Mouse (Mus musculus) intestine, embryonic 15.5 days (tissue): Measurements from ENCODE around the gene Lin54. TPM values are rescaled to one million over a fixed set of nuclear protein-coding genes. Genes with fewer than 3 reads are reported as not detected.
"Not testable (repeated sequence)": the region's sequence is repeated elsewhere in the genome, so short reads cannot be mapped to it uniquely, and the experiment has no call there.

ENCODE experiments used
- ATAC-seq: fragments of 200-750 bp; cut with Nextera tagmentation; 2 replicates; pipeline ENCODE4 v1.8.0; 2017; ENCODE audit warnings: moderate TSS enrichment, moderate library complexity
- H3K27ac ChIP-seq: fragments of 300-500 bp; sonication (generic); 2 replicates; pipeline ENCODE4 v1.5.1; 2015; ENCODE audit warnings: mild to moderate bottlenecking, inconsistent platforms
- H3K27me3 ChIP-seq: fragments of 300-500 bp; sonication (generic); replicated peaks from 2 replicates; pipeline ENCODE4 v1.6.1; 2015; ENCODE audit warnings: inconsistent platforms
- H3K36me3 ChIP-seq: fragments of 300-500 bp; sonication (generic); 2 replicates; pipeline ENCODE4 v1.6.1; 2015; ENCODE audit warnings: inconsistent platforms
- H3K4me1 ChIP-seq: fragments of 300-500 bp; sonication (generic); replicated peaks from 2 replicates; pipeline ENCODE4 v1.6.1; 2015; ENCODE audit warnings: inconsistent platforms
- H3K4me2 ChIP-seq: fragments of 300-500 bp; sonication (generic); replicated peaks from 2 replicates; pipeline ENCODE4 v1.6.1; 2015; ENCODE audit warnings: mild to moderate bottlenecking, inconsistent platforms
- H3K4me3 ChIP-seq: fragments of 300-500 bp; sonication (generic); replicated peaks from 2 replicates; pipeline ENCODE4 v1.5.1; 2015; ENCODE audit warnings: inconsistent platforms
- H3K9ac ChIP-seq: fragments of 300-500 bp; sonication (generic); 2 replicates; pipeline ENCODE4 v1.6.1; 2015; ENCODE audit warnings: inconsistent platforms
- H3K9me3 ChIP-seq: fragments of 300-500 bp; sonication (generic); 2 replicates; pipeline ENCODE4 v1.6.1; 2016; ENCODE audit warnings: inconsistent platforms
- WGBS: fragments of 180-500 bp; shearing (Covaris S2); methylation state at CpG from one replicate; pipeline ENCODE4 v1.1.7; 2015; 5-methylcytosine and 5-hydroxymethylcytosine counted together
- polyA plus RNA-seq: library from polyadenylated mRNA; unstranded; fragments of >200 nt; fragmentation: Nextera tagmentation; extraction: Ambion mirVana; gene quantifications from 2 replicates; pipeline ENCODE4 v1.2.1, GENCODE M21; 2015

The Lin54 gene
- polyA plus RNA-seq, 1 experiment from 2014 or later, result 13.1 TPM

DNA sequence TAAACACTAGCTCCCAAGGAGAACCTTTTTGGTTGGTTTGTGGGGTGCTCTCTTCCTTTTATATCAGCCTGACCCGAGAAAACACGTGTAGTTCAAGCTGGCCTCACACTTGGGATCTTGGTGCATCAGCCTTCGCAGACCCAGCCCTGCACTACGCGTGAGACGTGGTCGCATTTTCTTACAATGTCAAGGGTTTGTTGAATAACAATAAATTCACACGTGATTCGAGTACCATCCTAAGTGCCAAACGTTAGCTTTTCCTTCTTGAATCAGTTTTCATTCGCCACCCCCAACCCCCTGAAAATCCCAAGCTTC, 70.4 kb downstream of the Lin54 start:
- WGBS, result 3% methylated on average over 11 of the region's 11 CpGs

DNA sequence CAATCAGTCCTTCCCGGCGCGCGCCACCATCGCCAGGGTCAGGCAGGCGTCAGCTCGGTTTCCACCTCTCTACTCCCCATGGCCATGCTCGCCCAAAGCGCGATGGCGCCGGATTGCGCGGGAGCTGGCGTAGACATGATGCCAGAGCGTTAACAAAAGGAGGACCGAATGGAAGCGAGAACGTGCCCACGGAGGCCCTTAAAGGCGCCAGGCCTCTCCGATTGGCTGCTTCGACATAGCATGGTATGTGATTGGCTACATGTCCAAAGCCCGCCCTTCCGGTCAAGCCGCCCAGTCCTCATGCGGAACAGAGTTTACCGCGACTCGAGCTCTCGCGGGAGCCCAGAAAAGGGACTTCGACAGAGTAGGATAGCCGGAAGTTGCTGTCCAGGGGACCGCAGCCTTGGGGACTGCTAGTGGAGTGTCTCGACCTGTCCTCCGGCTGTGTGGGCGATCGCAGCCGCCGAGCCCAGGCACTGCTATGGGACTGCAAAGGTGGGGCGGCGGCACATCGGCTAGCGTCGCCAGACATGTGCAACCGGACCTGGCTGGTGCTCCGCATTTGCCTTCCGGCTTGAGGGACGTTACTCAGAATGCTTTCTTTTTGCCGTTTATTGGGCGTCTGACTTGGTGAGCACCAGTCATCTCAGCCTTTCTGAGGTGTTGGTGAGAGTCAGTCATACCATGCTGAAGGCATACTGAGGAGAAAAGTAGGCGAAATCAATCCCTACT, 70.9 kb downstream of the Lin54 start:
- Histone ChIP-seq H3K4me3 (peak overlapping the region; percentile 84), H3K4me2 (peak overlapping the region; percentile 70), H3K4me1 (peaks cover 28% of the 10 kb centered on the region), H3K9me3 (no peaks in the 10 kb centered on the region), H3K27me3 (no peaks in the 10 kb centered on the region), H3K27ac (peak overlapping the region; percentile 88), H3K36me3 (peaks cover 6% of the 10 kb centered on the region; the same call in 1 of the 2 replicates), H3K9ac (peak overlapping the region; percentile 95)
- WGBS, result under 1% methylated on average over 53 of the region's 53 CpGs
- peak; percentile 99 for ATAC-seq

More for the DNA sequence above, 70.4 kb downstream of the Lin54 start:
- peak overlapping the region; percentile 70 for H3K4me2 ChIP-seq
- peak overlapping the region; percentile 95 for H3K9ac ChIP-seq
- H3K27me3 ChIP-seq, result no peaks in the 10 kb centered on the region
- peak; percentile 23 for ATAC-seq
- H3K9me3 ChIP-seq, result no peaks in the 10 kb centered on the region
- H3K4me3 ChIP-seq, result peak overlapping the region; percentile 84
- H3K27ac ChIP-seq, result peak overlapping the region; percentile 88
- peaks cover 24% of the 10 kb centered on the region for H3K4me1 ChIP-seq
- peaks cover 3% of the 10 kb centered on the region; the same call in 1 of the 2 replicates for H3K36me3 ChIP-seq

DNA sequence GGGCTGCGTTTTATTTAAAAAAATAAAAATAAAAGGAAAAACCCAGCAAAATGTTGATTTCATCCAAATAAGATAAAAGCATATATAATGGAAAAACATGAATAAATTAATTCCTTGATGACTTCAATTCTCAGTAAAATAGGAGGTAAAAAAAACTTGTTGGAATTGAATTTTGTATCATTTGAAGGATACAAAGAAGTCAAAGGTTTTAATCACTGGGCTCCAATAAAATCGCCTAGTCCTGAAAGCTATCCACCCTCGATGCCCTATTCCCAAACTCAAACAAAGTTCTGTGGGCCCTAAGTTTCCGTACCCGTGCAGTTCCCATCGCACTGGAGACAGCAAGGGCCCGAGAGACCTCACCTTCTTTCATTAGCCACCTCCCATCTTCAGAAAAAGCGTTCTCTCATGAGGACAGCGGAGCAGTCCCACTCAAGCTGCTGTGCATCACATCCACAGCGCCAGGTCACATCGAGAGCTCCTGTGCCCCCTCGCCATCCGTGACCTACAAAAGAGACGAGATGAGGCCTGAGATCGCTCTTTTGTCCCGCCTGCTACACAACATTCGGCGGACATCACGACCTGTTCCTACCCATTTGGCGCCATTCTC, 71.6 kb downstream of the Lin54 start:
- Histone ChIP-seq H3K4me3 (peak overlapping the region; percentile 84), H3K9ac (peak overlapping the region; percentile 89), H3K4me2 (peak overlapping the region; percentile 70), H3K4me1 (peaks cover 33% of the 10 kb centered on the region), H3K27ac (peak overlapping the region; percentile 88), H3K9me3 (no peaks in the 10 kb centered on the region), H3K27me3 (no peaks in the 10 kb centered on the region), H3K36me3 (peaks cover 12% of the 10 kb centered on the region; the same call in 1 of the 2 replicates)
- under 1% methylated on average over 20 of the region's 20 CpGs for WGBS
- ATAC-seq, result peak; percentile 52

DNA sequence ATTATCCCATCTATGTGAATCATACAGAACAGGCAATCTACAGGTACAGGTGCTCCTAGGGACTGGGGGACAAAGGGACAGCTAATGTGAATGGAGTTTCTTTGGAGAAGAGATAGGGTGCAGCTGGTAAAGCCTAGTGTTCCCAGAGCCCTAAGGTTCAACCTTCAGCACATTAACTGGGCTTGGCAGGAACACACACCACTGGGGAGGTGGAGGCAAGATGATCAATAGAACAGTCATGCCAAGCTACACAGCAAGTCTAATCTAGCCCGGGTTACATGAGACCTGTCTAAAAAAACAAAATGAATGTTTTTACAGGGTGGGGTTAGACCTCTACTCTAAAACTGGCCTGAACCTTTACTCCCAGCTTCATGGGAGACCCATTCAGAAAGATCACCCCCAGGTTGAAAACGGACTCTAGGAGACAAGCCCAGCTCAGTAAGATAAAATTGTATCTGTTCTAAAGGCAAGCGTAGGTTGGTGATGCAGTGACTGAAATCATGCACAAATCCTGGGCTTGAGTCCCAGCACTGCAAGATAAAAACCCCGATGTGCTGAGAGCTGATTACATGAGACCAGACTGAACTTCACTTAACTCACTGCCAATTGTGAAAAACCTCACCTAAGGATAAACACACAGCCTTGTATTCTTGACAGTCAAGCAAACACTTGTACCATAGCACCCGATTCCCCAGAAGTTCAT, 72.3 kb downstream of the Lin54 start:
- no peak for ATAC-seq
- no peaks in the 10 kb centered on the region for H3K9me3 ChIP-seq
- H3K27me3 ChIP-seq, result no peaks in the 10 kb centered on the region
- peak overlapping the region; percentile 70 for H3K4me2 ChIP-seq
- H3K27ac ChIP-seq, result no peak overlapping the region
- H3K4me1 ChIP-seq, result peaks cover 38% of the 10 kb centered on the region
- H3K36me3 ChIP-seq, result peaks cover 15% of the 10 kb centered on the region
- 3% methylated on average over 5 of the region's 5 CpGs for WGBS
- H3K9ac ChIP-seq, result peak overlapping the region; percentile 50
- H3K4me3 ChIP-seq, result peak overlapping the region; percentile 84

DNA sequence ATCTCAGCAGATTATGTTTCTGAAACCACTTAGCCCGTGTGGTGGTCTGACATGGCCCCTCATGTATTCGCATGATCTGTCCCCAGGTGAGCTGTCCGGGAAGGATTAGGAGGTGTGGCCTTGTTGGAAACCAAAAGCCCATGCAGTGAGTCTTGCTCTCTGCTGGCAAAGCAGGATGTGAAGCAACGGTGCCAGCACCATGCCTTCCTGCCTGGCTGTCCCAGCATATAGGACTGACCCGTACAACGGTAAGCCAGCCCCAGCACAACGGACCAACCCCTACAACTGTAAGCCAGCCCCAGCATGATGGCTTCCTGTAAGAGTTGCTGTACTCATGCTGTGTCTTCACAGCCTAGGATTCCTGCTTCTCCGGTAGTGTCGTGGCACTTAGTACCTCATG, 73.2 kb downstream of the Lin54 start:
- peak overlapping the region; percentile 70 for H3K4me2 ChIP-seq
- no peak overlapping the region for H3K27ac ChIP-seq
- peak overlapping the region; percentile 50 for H3K9ac ChIP-seq
- H3K4me1 ChIP-seq, result peaks cover 39% of the 10 kb centered on the region
- H3K27me3 ChIP-seq, result no peaks in the 10 kb centered on the region
- WGBS, result 46% methylated on average over 9 of the region's 9 CpGs
- peak overlapping the region; percentile 84 for H3K4me3 ChIP-seq
- H3K36me3 ChIP-seq, result peaks cover 15% of the 10 kb centered on the region
- H3K9me3 ChIP-seq, result no peaks in the 10 kb centered on the region
- ATAC-seq, result no peak

DNA sequence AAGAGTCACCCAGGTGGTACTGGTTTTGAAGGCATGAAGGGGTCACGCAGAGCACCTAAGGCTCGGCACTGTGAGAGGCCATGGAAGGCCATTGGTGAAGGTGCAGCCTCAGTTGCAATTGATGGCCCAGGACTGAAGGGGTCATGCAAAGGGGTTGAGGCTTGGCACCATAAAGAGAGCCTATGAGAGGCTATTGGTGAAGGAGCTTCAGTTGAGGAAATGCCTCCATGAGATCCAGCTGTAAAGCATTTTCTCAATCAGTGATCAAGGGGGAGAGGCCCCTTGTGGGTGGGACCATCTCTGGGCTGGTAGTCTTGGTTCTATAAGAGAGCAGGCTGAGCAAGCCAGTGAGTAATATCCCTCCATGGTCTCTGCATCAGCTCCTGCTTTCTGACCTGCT, 74.6 kb downstream of the Lin54 start:
- H3K27me3 ChIP-seq, H3K9me3 ChIP-seq, ATAC-seq, H3K27ac ChIP-seq, H3K4me3 ChIP-seq, H3K9ac ChIP-seq: not testable (repeated sequence)
- WGBS, result 79% methylated on average over 2 of the region's 2 CpGs
- H3K36me3 ChIP-seq, result peaks cover 17% of the 10 kb centered on the region
- H3K4me2 ChIP-seq, result peak overlapping the region; percentile 70
- H3K4me1 ChIP-seq, result peaks cover 39% of the 10 kb centered on the region

DNA sequence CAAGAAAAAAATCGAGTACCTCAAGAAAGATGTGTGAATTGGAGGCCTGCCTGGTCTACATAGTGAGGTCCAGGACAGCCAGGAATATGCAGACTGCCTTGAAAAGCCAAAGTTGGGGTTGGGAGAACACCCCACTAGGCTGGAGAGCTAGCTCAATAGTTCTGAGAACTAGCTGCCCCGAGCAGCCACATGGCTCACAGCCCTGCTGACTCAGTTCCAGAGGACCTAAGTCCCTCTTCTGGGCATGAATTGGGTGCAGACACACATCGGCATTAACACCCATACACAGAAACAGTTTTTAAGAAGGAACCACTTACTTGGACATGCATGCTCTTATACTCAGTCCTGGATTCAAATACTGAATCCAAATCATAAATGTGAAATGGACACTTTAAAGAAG, 76.2 kb downstream of the Lin54 start:
- Histone ChIP-seq H3K4me1 (peaks cover 33% of the 10 kb centered on the region), H3K4me2 (peak overlapping the region; percentile 70), H3K9ac (no peak overlapping the region), H3K27ac (no peak overlapping the region), H3K36me3 (peaks cover 23% of the 10 kb centered on the region), H3K9me3 (no peaks in the 10 kb centered on the region), H3K4me3 (0 out of 2 replicates have a peak overlapping the region, but pooled peaks have one; percentile 6), H3K27me3 (no peaks in the 10 kb centered on the region)
- 82% methylated on average over 3 of the region's 3 CpGs for WGBS
- ATAC-seq, result no peak

DNA sequence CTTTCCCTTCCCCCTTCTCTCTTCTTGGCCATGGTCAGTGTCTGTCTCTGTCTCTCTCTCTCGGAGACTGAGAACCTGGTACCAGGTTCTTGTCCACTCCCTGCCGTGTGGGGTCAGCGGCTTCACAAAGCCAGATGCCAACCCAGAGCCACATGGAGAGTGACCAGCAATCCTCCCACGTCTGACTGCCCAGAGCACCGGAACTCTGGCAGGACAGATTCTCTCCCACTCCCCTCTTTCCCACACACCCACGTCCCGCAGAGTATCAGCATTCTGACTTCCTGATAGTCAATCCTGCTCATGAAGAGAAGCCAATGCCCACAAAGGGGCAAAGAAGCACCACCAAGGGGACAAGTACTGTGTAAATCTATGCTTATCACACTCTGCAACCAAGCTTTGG, 76.8 kb downstream of the Lin54 start:
- peak overlapping the region; percentile 70 for H3K4me2 ChIP-seq
- ATAC-seq, result no peak
- H3K27ac ChIP-seq, result no peak overlapping the region
- H3K9me3 ChIP-seq, result no peaks in the 10 kb centered on the region
- 67% methylated on average over 7 of the region's 7 CpGs for WGBS
- H3K4me1 ChIP-seq, result peaks cover 33% of the 10 kb centered on the region
- no peak overlapping the region for H3K9ac ChIP-seq
- no peak overlapping the region for H3K4me3 ChIP-seq
- peaks cover 28% of the 10 kb centered on the region for H3K36me3 ChIP-seq
- no peaks in the 10 kb centered on the region for H3K27me3 ChIP-seq

DNA sequence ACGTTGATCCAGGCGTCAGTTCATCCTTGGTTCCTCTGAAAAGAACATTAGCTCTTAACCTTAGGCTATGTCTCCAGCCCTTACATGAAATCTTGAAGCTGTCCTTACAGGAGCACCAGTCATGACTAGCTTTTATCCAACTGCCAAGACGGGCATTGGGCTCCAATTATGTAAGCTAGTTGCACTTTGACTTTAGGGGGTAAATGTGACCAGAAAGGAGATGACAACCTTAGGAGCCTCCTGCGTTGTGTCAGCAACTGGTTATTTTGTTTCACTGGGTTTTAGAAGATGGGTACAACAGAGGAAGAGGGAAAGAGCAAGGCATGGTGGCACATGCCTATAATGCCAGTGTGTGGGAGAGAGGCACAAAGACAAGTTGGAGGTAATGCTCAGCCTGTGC, 81.6 kb downstream of the Lin54 start:
- Histone ChIP-seq H3K4me2 (no peak overlapping the region), H3K9ac (no peak overlapping the region), H3K27me3 (no peaks in the 10 kb centered on the region), H3K4me3 (no peak overlapping the region), H3K4me1 (peaks cover 16% of the 10 kb centered on the region), H3K9me3 (no peaks in the 10 kb centered on the region), H3K36me3 (peaks cover 17% of the 10 kb centered on the region; the same call in 1 of the 2 replicates), H3K27ac (0 out of 2 replicates have a peak overlapping the region, but pooled peaks have one; percentile 9)
- ATAC-seq, result no peak
- 72% methylated on average over 4 of the region's 4 CpGs for WGBS

DNA sequence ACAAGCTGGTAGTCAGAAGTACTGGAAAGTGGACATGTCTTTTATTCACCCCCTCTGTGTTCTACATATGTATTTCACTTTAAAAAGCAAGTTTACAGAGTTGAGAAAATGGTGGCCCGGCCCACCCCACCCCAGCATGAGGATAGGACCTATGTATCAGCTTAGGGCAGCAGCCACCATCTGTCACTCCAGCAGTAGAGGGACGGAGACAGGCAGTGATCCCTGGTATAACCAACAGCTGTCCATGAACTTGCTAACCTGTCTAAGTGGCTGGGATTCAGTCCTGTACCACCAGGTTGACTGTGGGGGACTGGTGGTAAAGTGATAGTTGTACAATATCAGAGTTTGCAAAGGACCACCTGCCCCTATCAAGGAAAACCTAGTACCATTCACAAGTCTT, 82.4 kb downstream of the Lin54 start:
- ATAC-seq, result no peak
- Histone ChIP-seq H3K9me3 (no peaks in the 10 kb centered on the region), H3K4me1 (peaks cover 14% of the 10 kb centered on the region), H3K27me3 (no peaks in the 10 kb centered on the region), H3K36me3 (peaks cover 14% of the 10 kb centered on the region; the same call in 1 of the 2 replicates), H3K4me2 (no peak overlapping the region), H3K4me3 (no peak overlapping the region), H3K9ac (0 out of 2 replicates have a peak overlapping the region, but pooled peaks have one; percentile 2), H3K27ac (0 out of 2 replicates have a peak overlapping the region, but pooled peaks have one; percentile 9)
- 82% methylated on average over 2 of the region's 2 CpGs for WGBS

DNA sequence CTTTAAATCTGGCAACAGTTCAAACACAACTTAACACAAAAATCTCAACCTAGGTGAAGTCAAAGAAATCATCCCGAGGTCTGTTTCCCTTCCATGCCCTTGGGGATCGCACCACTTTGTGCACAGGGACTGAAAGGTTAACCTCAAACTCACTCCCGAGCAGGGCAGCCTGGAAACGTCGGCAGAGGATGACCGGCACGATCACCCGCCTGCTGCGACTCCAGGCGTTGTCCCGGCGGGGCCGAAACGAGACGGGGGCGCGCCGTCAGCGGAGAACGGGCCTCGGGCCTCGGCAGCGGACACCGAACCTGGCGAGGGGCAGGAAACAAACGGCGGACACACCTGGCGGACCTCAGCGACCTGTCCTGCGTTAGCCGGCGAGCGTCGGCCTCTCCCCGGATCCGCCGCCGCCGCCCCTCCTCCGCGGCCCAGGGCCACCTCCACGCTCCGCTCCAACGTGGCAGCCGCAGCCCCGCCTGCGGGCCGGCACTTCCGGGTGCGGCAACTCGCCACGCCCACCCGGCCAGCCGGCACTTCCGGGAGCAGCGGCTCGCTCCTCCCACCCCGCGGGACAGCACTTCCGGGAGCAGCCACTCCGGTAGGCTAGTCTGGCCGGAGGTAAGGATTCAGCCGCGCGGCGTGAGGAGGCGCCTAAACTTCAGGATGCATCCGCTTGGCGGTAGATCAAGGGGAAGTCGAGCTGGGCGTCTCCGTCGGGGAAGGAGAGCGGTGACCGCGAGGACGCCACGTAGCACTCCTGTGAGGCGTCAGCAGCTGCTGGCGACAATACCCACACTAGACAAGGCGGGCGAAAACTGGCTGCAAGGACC, 84.5 kb downstream of the Lin54 start, which contains the start of gene Sec31a:
Sec31a (minus strand) TSS at position 474 of the 830 bp plus-strand sequence.
- ATAC-seq, result peak; percentile 97
- peak within 1 kb of the TSS; percentile 60 for H3K4me2 ChIP-seq
- WGBS, result under 1% methylated on average over 81 of the region's 82 CpGs
- no peaks in the 10 kb centered on the region for H3K9me3 ChIP-seq
- H3K9ac ChIP-seq, result peak within 1 kb of the TSS; percentile 83
- peaks cover 18% of the 10 kb centered on the region for H3K4me1 ChIP-seq
- peak within 1 kb of the TSS; percentile 93 for H3K4me3 ChIP-seq
- peak within 1 kb of the TSS; percentile 93 for H3K27ac ChIP-seq
- H3K27me3 ChIP-seq, result no peaks in the 10 kb centered on the region
- H3K36me3 ChIP-seq, result peaks cover 12% of the 10 kb centered on the region; the same call in 1 of the 2 replicates
